Mouse (Mus musculus) erythroblast, embryonic 14.5 days (primary cell): Measurements from ENCODE around the gene Cox7a1. TPM values are rescaled to one million over a fixed set of nuclear protein-coding genes. Genes with fewer than 3 reads are reported as not detected.

Source experiments
- H3K27me3 ChIP-seq: 2 replicates; pipeline ENCODE4 v1.6.1; 2012; ENCODE audit warnings: inconsistent platforms; ENCODE audit not compliant: control insufficient read depth
- H3K36me3 ChIP-seq: 2 replicates; pipeline ENCODE4 v1.6.1; 2012; ENCODE audit warnings: mild to moderate bottlenecking, inconsistent platforms; ENCODE audit not compliant: control insufficient read depth
- H3K4me1 ChIP-seq: 2 replicates; pipeline ENCODE4 v1.6.1; 2012; ENCODE audit warnings: inconsistent platforms; ENCODE audit not compliant: control insufficient read depth
- H3K4me3 ChIP-seq: replicated peaks from 2 replicates; pipeline ENCODE3; 2012; ENCODE audit warnings: moderate library complexity, mild to moderate bottlenecking, inconsistent platforms
- H3K9me3 ChIP-seq: 2 replicates; pipeline ENCODE4 v1.6.1; 2012; ENCODE audit warnings: low read length, inconsistent platforms, mixed read lengths; ENCODE audit not compliant: control insufficient read depth
- GATA1 ChIP-seq: IDR thresholded peaks from 2 replicates; pipeline ENCODE4 v1.6.1; 2012; ENCODE audit warnings: low read length, inconsistent platforms, mixed read lengths
- TAL1 ChIP-seq: IDR thresholded peaks from 3 replicates; pipeline ENCODE4 v1.6.1; 2012; ENCODE audit warnings: low read length, inconsistent platforms, mixed read lengths
- polyA plus RNA-seq: library from polyadenylated mRNA; stranded (reverse); fragments of >175 nt; gene quantifications from 2 replicates; pipeline ENCODE4 v1.2.3, GENCODE M21; 2012

Gene Cox7a1
- polyA plus RNA-seq, 1 experiment, result 0.12 TPM

- H3K27me3 ChIP-seq, result 0 out of 2 replicates have a peak, but pooled peaks cover 2% of the 10 kb centered on the region
- no peaks in the 10 kb centered on the region for H3K4me1 ChIP-seq
- no peak overlapping the region for H3K4me3 ChIP-seq
- no peaks in the 10 kb centered on the region for H3K36me3 ChIP-seq
- no peaks in the 10 kb centered on the region for H3K9me3 ChIP-seq
- no peak for TF ChIP-seq GATA1
- no peak for TF ChIP-seq TAL1
Observed at GRCm38 (mm10) chr7:30211025-30211424, 27.1 kb downstream of the Cox7a1 start.

GRCm38 (mm10) chr7:30213881-30214280 is 29.9 kb downstream of the Cox7a1 start:
- H3K27me3 ChIP-seq, result no peaks in the 10 kb centered on the region
- no peak for TF ChIP-seq GATA1
- no peak for TF ChIP-seq TAL1
- no peaks in the 10 kb centered on the region for H3K36me3 ChIP-seq
- no peaks in the 10 kb centered on the region for H3K9me3 ChIP-seq
- H3K4me1 ChIP-seq, result peaks cover 8% of the 10 kb centered on the region
- no peak overlapping the region for H3K4me3 ChIP-seq

DNA sequence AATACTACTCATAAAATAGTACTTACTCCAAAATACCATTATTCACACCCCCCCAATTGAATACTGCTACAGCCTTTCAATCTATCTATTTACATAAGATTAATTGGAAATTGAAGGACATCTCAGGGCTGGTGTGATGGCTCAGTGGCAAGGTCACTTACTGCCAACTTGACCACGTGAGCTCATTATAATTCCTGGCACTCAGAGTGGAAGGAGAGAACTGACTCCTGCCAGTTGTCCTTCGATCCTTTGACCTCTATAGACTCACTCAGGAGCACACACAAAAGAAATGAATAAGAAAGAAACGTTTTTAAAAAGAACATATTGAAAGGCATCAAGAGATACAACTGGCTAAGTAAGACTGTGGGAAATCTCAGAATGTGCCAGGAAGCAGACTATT is 31.9 kb downstream of the Cox7a1 start:
- Histone ChIP-seq H3K36me3 (no peaks in the 10 kb centered on the region), H3K4me1 (peaks cover 21% of the 10 kb centered on the region), H3K27me3 (no peaks in the 10 kb centered on the region), H3K4me3 (no peak overlapping the region), H3K9me3 (no peaks in the 10 kb centered on the region)
- no peak for TF ChIP-seq GATA1
- no peak for TF ChIP-seq TAL1

- H3K9me3 ChIP-seq, result no peaks in the 10 kb centered on the region
- TF ChIP-seq TAL1 (no peak), GATA1 (no peak)
- H3K36me3 ChIP-seq, result no peaks in the 10 kb centered on the region
- H3K4me3 ChIP-seq, result no peak overlapping the region
- no peaks in the 10 kb centered on the region for H3K27me3 ChIP-seq
- peaks cover 24% of the 10 kb centered on the region for H3K4me1 ChIP-seq
Observed at GRCm38 (mm10) chr7:30216723-30217151, 32.8 kb downstream of the Cox7a1 start.

- H3K4me1 ChIP-seq, result peaks cover 30% of the 10 kb centered on the region
- H3K27me3 ChIP-seq, result no peaks in the 10 kb centered on the region
- no peak overlapping the region for H3K4me3 ChIP-seq
- no peaks in the 10 kb centered on the region for H3K36me3 ChIP-seq
- TF ChIP-seq GATA1 (no peak), TAL1 (no peak)
- no peaks in the 10 kb centered on the region for H3K9me3 ChIP-seq
Observed at GRCm38 (mm10) chr7:30217277-30217676, 33.3 kb downstream of the Cox7a1 start.

- peaks cover 9% of the 10 kb centered on the region for H3K36me3 ChIP-seq
- H3K9me3 ChIP-seq, result peaks cover 3% of the 10 kb centered on the region; the same call in 1 of the 2 replicates
- H3K27me3 ChIP-seq, result no peaks in the 10 kb centered on the region
- H3K4me1 ChIP-seq, result peaks cover 36% of the 10 kb centered on the region
- peak overlapping the region; percentile 58 for H3K4me3 ChIP-seq
- no peak for TF ChIP-seq TAL1
Observed at GRCm38 (mm10) chr7:30219293-30220007, 35.5 kb downstream of the Cox7a1 start.

- Histone ChIP-seq H3K4me1 (peaks cover 36% of the 10 kb centered on the region), H3K27me3 (no peaks in the 10 kb centered on the region), H3K9me3 (peaks cover 3% of the 10 kb centered on the region; the same call in 1 of the 2 replicates), H3K4me3 (peak overlapping the region; percentile 58), H3K36me3 (peaks cover 10% of the 10 kb centered on the region)
- TF ChIP-seq GATA1, result no peak
- no peak for TF ChIP-seq TAL1
Observed at GRCm38 (mm10) chr7:30220008-30220356, 36.0 kb downstream of the Cox7a1 start.

DNA sequence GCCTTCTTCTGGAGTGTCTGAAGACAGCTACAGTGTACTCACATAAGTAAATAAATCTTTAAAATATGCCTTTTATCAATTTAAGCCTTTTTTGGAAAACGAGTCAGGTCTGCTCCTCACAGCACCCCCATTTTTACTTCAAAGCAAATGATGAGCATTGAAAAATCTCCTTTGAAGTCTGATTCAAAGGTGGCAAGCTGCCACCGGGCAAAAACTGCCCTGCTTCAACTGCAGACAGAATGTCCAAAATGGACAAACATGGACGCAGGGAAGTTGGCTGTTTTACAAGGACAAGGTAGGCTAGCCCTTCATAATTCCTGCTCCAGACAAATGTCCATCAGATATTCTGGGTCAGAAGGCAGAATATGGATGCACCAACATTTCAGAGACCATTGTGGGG is 37.5 kb downstream of the Cox7a1 start:
- TF ChIP-seq GATA1, result no peak
- no peak for TF ChIP-seq TAL1
- Histone ChIP-seq H3K27me3 (no peaks in the 10 kb centered on the region), H3K36me3 (peaks cover 18% of the 10 kb centered on the region), H3K4me3 (no peak overlapping the region), H3K9me3 (peaks cover 3% of the 10 kb centered on the region; the same call in 1 of the 2 replicates), H3K4me1 (peaks cover 36% of the 10 kb centered on the region)

DNA sequence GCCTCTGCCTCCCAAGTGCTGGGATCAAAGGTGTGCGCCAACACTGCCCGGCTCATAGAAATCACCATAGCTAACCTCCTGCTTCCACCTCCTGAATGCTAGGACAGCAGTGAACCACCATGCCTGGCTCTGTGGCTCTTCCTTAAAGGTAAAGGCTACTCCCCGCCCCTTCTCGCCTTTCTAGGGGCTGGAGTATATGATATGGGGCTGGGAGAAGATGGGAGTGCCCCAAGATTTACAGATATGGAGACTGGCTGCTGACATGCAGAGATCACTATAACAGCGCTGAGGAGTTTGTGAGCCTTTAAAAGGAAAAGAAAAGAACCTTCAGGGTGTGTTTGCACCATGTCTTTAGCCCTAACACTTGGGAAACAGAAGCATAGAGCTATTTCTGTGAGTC is 38.3 kb downstream of the Cox7a1 start:
- peaks cover 30% of the 10 kb centered on the region for H3K4me1 ChIP-seq
- H3K4me3 ChIP-seq, result no peak overlapping the region
- H3K9me3 ChIP-seq, result peaks cover 3% of the 10 kb centered on the region; the same call in 1 of the 2 replicates
- H3K27me3 ChIP-seq, result no peaks in the 10 kb centered on the region
- TF ChIP-seq GATA1 (no peak), TAL1 (no peak)
- peaks cover 24% of the 10 kb centered on the region for H3K36me3 ChIP-seq

GRCm38 (mm10) chr7:30224206-30224605 is 40.3 kb downstream of the Cox7a1 start:
- TF ChIP-seq TAL1, result no peak
- no peak for TF ChIP-seq GATA1
- H3K4me3 ChIP-seq, result no peak overlapping the region
- peaks cover 3% of the 10 kb centered on the region; the same call in 1 of the 2 replicates for H3K9me3 ChIP-seq
- no peaks in the 10 kb centered on the region for H3K27me3 ChIP-seq
- H3K36me3 ChIP-seq, result peaks cover 32% of the 10 kb centered on the region
- peaks cover 25% of the 10 kb centered on the region for H3K4me1 ChIP-seq
